Mouse (Mus musculus): Measurements from ENCODE around the gene Angptl1. TPM values are rescaled to one million over a fixed set of nuclear protein-coding genes. Genes with fewer than 3 reads are reported as not detected.

Gene Angptl1
- polyA plus RNA-seq, 1 experiment = 0.75 TPM

DNA sequence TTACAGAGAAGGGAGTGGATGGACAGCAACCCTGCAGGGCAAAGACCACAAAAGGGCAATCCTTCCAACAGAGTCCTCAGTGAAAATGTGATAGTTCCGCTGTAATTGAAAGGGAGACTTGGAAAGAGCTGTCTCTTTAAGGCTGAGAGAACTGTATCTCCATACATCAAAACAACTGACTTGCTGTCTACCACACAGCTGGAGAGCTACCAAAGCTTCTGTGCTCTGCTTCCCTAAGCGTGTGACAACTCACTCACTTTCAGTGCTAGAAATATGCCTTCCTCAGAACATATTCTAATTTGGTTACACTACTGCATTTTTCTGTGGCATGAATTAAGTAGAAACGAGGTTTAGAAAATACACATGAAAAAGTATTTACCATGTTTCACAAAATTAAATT is 25.9 kb downstream of the Angptl1 start:
- WGBS = 59% methylated on average over 3 of the region's 3 CpGs
- no peaks in the 10 kb centered on the region for H3K27me3 ChIP-seq (replicated peaks; ENCODE audit: control insufficient read depth, insufficient read depth, low read length)

DNA sequence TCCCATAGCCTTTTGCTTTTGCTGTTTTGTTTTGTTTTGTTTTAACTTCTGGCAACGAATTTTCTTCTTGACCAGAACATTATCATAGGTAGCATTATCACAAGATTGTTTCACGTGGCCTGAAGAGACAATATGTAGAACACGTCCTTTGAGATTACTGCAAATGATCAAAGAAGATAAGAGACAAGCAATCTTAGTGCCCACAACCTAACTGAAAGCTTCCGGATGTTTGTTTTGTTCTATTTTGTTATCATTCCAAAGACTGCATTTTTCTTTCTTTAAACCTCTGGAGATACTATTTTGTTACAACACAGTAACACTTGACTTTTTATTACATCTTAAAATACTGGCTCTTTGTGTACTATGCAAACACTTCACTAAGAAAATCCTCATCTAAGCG is 31.7 kb downstream of the Angptl1 start:
- DNase-seq = no peak
- WGBS = 87% methylated on average over 5 of the region's 5 CpGs
- Histone ChIP-seq H3K27me3 (replicated peaks; ENCODE audit: control insufficient read depth, insufficient read depth, low read length) (no peaks in the 10 kb centered on the region), H3K4me1 (ENCODE audit: control insufficient read depth, insufficient read depth, low read length) (no peaks in the 10 kb centered on the region), H3K27ac (ENCODE audit: insufficient read depth, low read depth, low read length) (no peak overlapping the region), H3K36me3 (ENCODE audit: control insufficient read depth, insufficient read depth, low read length) (no peaks in the 10 kb centered on the region), H3K4me3 (ENCODE audit: insufficient read depth, low read depth, low read length) (no peak overlapping the region)
- TF ChIP-seq POLR2A (IDR thresholded peaks at IDR 0.05; ENCODE audit: low read depth, low read length) (no peak), CTCF (conservative IDR thresholded peaks at IDR 0.05; ENCODE audit: insufficient read depth, insufficient read length, low read depth, low read length) (no peak)

More for the DNA sequence above, 25.9 kb downstream of the Angptl1 start:
- H3K4me1 ChIP-seq (ENCODE audit: control insufficient read depth, insufficient read depth, low read length) = no peaks in the 10 kb centered on the region
- no peaks in the 10 kb centered on the region for H3K36me3 ChIP-seq (ENCODE audit: control insufficient read depth, insufficient read depth, low read length)
- no peak overlapping the region for H3K4me3 ChIP-seq (ENCODE audit: insufficient read depth, low read depth, low read length)
- peak; percentile 10 for DNase-seq
- TF ChIP-seq CTCF (conservative IDR thresholded peaks at IDR 0.05; ENCODE audit: insufficient read depth, insufficient read length, low read depth, low read length) (no peak), POLR2A (IDR thresholded peaks at IDR 0.05; ENCODE audit: low read depth, low read length) (no peak)
- H3K27ac ChIP-seq (ENCODE audit: insufficient read depth, low read depth, low read length) = no peak overlapping the region

DNA sequence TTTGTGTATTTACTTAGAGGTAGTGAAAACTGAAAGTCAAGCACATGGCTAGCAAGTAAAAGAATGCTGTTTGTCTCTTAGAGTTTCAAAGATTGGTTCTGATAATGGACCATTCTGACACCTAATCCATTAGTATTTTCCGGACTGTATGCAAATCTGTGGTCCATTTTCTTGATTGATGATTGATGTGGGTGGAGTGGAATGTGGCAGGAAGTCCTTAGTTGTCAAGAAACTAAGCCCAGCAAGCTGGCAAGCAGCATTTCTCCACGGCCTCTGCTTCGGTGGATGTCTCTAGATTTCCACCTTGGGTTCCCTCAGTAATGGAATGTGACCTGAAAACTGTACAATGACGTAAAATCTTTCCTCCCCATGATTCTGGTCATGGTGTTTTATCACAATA is 32.3 kb downstream of the Angptl1 start:
- TF ChIP-seq POLR2A (IDR thresholded peaks at IDR 0.05; ENCODE audit: low read depth, low read length) = no peak
- no peak for TF ChIP-seq CTCF (conservative IDR thresholded peaks at IDR 0.05; ENCODE audit: insufficient read depth, insufficient read length, low read depth, low read length)
- no peak overlapping the region for H3K27ac ChIP-seq (ENCODE audit: insufficient read depth, low read depth, low read length)
- H3K4me1 ChIP-seq (ENCODE audit: control insufficient read depth, insufficient read depth, low read length) = no peaks in the 10 kb centered on the region
- no peak overlapping the region for H3K4me3 ChIP-seq (ENCODE audit: insufficient read depth, low read depth, low read length)
- 65% methylated on average over 4 of the region's 4 CpGs for WGBS
- H3K36me3 ChIP-seq (ENCODE audit: control insufficient read depth, insufficient read depth, low read length) = no peaks in the 10 kb centered on the region
- no peak for DNase-seq
- no peaks in the 10 kb centered on the region for H3K27me3 ChIP-seq (replicated peaks; ENCODE audit: control insufficient read depth, insufficient read depth, low read length)

DNA sequence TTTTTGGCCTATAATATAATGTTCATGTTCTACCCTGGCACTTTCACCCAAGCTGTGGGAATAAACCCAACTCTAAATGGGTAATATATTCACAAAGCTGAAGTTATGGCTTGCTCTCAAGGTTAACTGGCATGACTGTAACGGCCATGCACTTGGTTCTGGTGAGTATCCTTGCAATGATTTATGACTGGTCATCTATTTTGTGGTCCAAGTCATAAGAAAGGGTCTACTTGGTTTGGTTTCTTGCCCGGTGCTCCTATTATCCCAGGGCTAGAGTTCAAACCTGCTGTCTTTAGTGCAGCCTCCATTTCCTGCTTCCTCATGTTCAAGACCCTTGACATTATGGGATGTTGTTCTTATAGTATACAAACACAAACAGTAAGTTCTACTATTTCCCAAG is 46.4 kb downstream of the Angptl1 start:
- 22% methylated on average over 2 of the region's 2 CpGs for WGBS
- H3K4me1 ChIP-seq (ENCODE audit: control insufficient read depth, insufficient read depth, low read length) = no peaks in the 10 kb centered on the region
- H3K36me3 ChIP-seq (ENCODE audit: control insufficient read depth, insufficient read depth, low read length) = no peaks in the 10 kb centered on the region
- TF ChIP-seq CTCF (conservative IDR thresholded peaks at IDR 0.05; ENCODE audit: insufficient read depth, insufficient read length, low read depth, low read length) = no peak
- TF ChIP-seq POLR2A (IDR thresholded peaks at IDR 0.05; ENCODE audit: low read depth, low read length) = no peak
- H3K27me3 ChIP-seq (replicated peaks; ENCODE audit: control insufficient read depth, insufficient read depth, low read length) = no peaks in the 10 kb centered on the region
- no peak for DNase-seq
- H3K27ac ChIP-seq (ENCODE audit: insufficient read depth, low read depth, low read length) = no peak overlapping the region
- H3K4me3 ChIP-seq (ENCODE audit: insufficient read depth, low read depth, low read length) = no peak overlapping the region

DNA sequence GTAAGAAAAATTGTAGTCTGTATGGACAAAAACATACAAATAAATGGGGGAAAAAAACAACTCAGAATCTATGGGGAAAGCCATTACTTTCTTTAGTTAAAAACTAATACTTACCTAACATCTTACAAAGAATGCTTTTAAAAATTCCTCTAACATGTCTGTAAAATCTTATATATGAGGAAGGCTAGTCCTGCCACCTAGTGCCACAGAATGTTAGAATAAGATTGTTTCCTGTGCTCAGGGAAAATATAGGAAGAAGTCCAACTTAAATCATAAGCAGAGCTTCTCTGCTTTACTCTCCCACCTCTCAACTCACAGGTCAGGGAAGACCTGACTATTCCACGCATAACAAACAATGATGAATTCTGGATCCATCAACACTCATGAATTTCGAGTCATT is 47.5 kb downstream of the Angptl1 start:
- Histone ChIP-seq H3K4me1 (ENCODE audit: control insufficient read depth, insufficient read depth, low read length) (no peaks in the 10 kb centered on the region), H3K27me3 (replicated peaks; ENCODE audit: control insufficient read depth, insufficient read depth, low read length) (no peaks in the 10 kb centered on the region), H3K27ac (ENCODE audit: insufficient read depth, low read depth, low read length) (no peak overlapping the region), H3K36me3 (ENCODE audit: control insufficient read depth, insufficient read depth, low read length) (no peaks in the 10 kb centered on the region), H3K4me3 (ENCODE audit: insufficient read depth, low read depth, low read length) (no peak overlapping the region)
- no peak for DNase-seq
- 92% methylated on average over 2 of the region's 2 CpGs for WGBS
- no peak for TF ChIP-seq POLR2A (IDR thresholded peaks at IDR 0.05; ENCODE audit: low read depth, low read length)
- no peak for TF ChIP-seq CTCF (conservative IDR thresholded peaks at IDR 0.05; ENCODE audit: insufficient read depth, insufficient read length, low read depth, low read length)

DNA sequence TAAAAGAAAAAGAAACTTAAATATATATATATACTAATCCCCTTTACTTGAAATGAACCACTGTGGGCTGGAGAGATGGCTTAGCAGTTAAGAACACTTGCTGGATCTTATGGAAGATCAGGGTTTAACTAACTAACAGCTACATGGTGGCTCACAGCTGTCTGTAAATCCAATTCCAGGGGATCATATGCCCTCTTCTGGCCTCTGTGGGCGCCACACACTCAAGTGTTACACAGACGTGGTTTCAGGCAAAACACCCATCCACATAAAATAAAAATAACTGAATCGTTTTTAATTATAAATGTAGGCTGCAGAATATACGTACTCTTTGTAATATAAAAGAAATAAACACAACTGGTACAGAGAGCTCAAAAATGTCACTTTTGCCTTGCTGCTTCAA is 50.5 kb downstream of the Angptl1 start:
- TF ChIP-seq CTCF (conservative IDR thresholded peaks at IDR 0.05; ENCODE audit: insufficient read depth, insufficient read length, low read depth, low read length) = 0 out of 2 replicates have a peak, but pooled peaks have one; percentile 13
- TF ChIP-seq POLR2A (IDR thresholded peaks at IDR 0.05; ENCODE audit: low read depth, low read length) = no peak
- no peak overlapping the region for H3K4me3 ChIP-seq (ENCODE audit: insufficient read depth, low read depth, low read length)
- H3K36me3 ChIP-seq (ENCODE audit: control insufficient read depth, insufficient read depth, low read length) = no peaks in the 10 kb centered on the region
- DNase-seq = no peak
- H3K27me3 ChIP-seq (replicated peaks; ENCODE audit: control insufficient read depth, insufficient read depth, low read length) = no peaks in the 10 kb centered on the region
- no peak overlapping the region for H3K27ac ChIP-seq (ENCODE audit: insufficient read depth, low read depth, low read length)
- no peaks in the 10 kb centered on the region for H3K4me1 ChIP-seq (ENCODE audit: control insufficient read depth, insufficient read depth, low read length)
- 91% methylated on average over 4 of the region's 4 CpGs for WGBS

DNA sequence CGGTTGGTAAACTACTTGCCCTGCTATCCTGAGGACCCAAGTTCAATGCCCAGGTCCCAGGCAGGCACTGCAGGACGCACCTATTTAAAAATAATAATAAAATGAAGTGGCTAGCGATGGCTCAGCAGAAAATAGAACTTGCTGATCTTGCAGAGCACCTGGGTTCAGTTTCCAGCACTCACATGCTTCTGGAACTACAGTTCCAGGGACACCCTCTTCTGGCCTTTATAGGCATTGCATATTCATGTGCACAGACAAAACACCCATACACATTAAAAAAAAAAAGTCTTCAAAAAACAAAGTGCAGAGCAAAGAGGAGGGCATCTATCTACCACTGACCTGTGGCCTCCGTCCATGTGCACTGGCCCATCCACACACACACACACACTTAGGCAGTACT is 53.2 kb downstream of the Angptl1 start:
- DNase-seq = no peak

More for the DNA sequence above, 53.2 kb downstream of the Angptl1 start:
- H3K27me3 ChIP-seq (replicated peaks; ENCODE audit: control insufficient read depth, insufficient read depth, low read length) = no peaks in the 10 kb centered on the region
- H3K36me3 ChIP-seq (ENCODE audit: control insufficient read depth, insufficient read depth, low read length) = no peaks in the 10 kb centered on the region
- 96% methylated on average over 4 of the region's 4 CpGs for WGBS
- no peak overlapping the region for H3K4me3 ChIP-seq (ENCODE audit: insufficient read depth, low read depth, low read length)
- H3K27ac ChIP-seq (ENCODE audit: insufficient read depth, low read depth, low read length) = no peak overlapping the region
- TF ChIP-seq POLR2A (IDR thresholded peaks at IDR 0.05; ENCODE audit: low read depth, low read length) (no peak), CTCF (conservative IDR thresholded peaks at IDR 0.05; ENCODE audit: insufficient read depth, insufficient read length, low read depth, low read length) (peak; percentile 14; the same call in 1 of the 2 replicates)
- no peaks in the 10 kb centered on the region for H3K4me1 ChIP-seq (ENCODE audit: control insufficient read depth, insufficient read depth, low read length)
